Mouse (Mus musculus): ENCODE data around the gene Pmvk. TPM values are rescaled to one million over a fixed set of nuclear protein-coding genes. Genes with fewer than 3 reads are reported as not detected.

The Pmvk gene
- total RNA-seq, 2 experiments from 2014 or later, result 31.3 to 37.9 TPM

Other genes with a start within 250 kb of the Pmvk start
- gene Thbs3, start 239.4 kb upstream of the Pmvk start, total RNA-seq (2021), result 10 to 100 TPM; 37.0 to 50.7 TPM
- gene Mtx1, start 227.5 kb upstream of the Pmvk start, total RNA-seq (2021), result 100 to 1,000 TPM; 102 TPM
- under 1 TPM; 0.89 to 0.91 TPM for gene Muc1, start 225.5 kb upstream of the Pmvk start, total RNA-seq (2021)
- 10 to 100 TPM; 79.2 to 87.4 TPM for gene Krtcap2, start 208.6 kb upstream of the Pmvk start, total RNA-seq (2021)
- gene Trim46, start 208.2 kb upstream of the Pmvk start, total RNA-seq (2021), result 10 to 100 TPM; 86.4 to 96.0 TPM
- gene Dpm3, start 195.2 kb upstream of the Pmvk start, total RNA-seq (2021), result 10 to 100 TPM; 51.1 to 71.0 TPM
- gene Slc50a1, start 184.0 kb upstream of the Pmvk start, total RNA-seq (2021), result 10 to 100 TPM; 39.5 to 49.3 TPM
- gene Efna1, start 173.4 kb upstream of the Pmvk start, total RNA-seq (2021), result 1 to 10 TPM; 7.1 to 7.6 TPM
- 10 to 100 TPM; 77.1 to 82.6 TPM for gene Efna3, start 131.6 kb upstream of the Pmvk start, total RNA-seq (2021)
- gene Efna4, start 116.5 kb upstream of the Pmvk start, total RNA-seq (2021), result under 1 TPM; 0.68 to 0.98 TPM
- gene Adam15, start 104.5 kb upstream of the Pmvk start, total RNA-seq (2021), result 100 to 1,000 TPM; 109 to 112 TPM
- gene Dcst2, start 92.6 kb upstream of the Pmvk start, total RNA-seq (2021), result under 1 TPM; 0.20 to 0.42 TPM
- gene Dcst1, start 89.3 kb upstream of the Pmvk start, total RNA-seq (2021), result not detected
- 10 to 100 TPM; 12.3 to 14.4 TPM for gene Zbtb7b, start 59.8 kb upstream of the Pmvk start, total RNA-seq (2021)
- gene Lenep, start 51.7 kb upstream of the Pmvk start, total RNA-seq (2021), result 1 to 10 TPM; 3.7 to 5.0 TPM
- 10 to 100 TPM; 32.4 to 33.3 TPM for gene Flad1, start 42.7 kb upstream of the Pmvk start, total RNA-seq (2021)
- 1 to 10 TPM; 2.4 to 3.0 TPM for gene Cks1b, start 36.2 kb upstream of the Pmvk start, total RNA-seq (2021)
- gene Shc1, start 36.1 kb upstream of the Pmvk start, total RNA-seq (2021), result 10 to 100 TPM; 11.9 to 13.5 TPM
- 10 to 100 TPM; 55.4 to 59.7 TPM for gene Pygo2, start 24.3 kb upstream of the Pmvk start, total RNA-seq (2021)
- gene Pbxip1, start 17.8 kb upstream of the Pmvk start, total RNA-seq (2021), result 10 to 100 TPM; 40.0 to 46.4 TPM
- gene Kcnn3, start 65.6 kb downstream of the Pmvk start, total RNA-seq (2021), result 10 to 100 TPM; 22.9 to 23.5 TPM